Mouse (Mus musculus) ES-Bruce4 (cell line): Measurements from ENCODE around the gene Fsip2.

Source experiments
- CTCF ChIP-seq: IDR thresholded peaks from one replicate; pipeline ENCODE4 v1.8.1; 2011; ENCODE audit warnings: low read depth, low read length
- EP300 ChIP-seq: IDR thresholded peaks from 2 replicates; pipeline ENCODE4 v1.6.1; 2011; ENCODE audit warnings: low read depth, low read length; ENCODE audit not compliant: insufficient read depth
- POLR2A ChIP-seq: IDR thresholded peaks from one replicate; pipeline ENCODE4 v1.8.1; 2011; ENCODE audit warnings: low read length; ENCODE audit not compliant: insufficient read depth

DNA sequence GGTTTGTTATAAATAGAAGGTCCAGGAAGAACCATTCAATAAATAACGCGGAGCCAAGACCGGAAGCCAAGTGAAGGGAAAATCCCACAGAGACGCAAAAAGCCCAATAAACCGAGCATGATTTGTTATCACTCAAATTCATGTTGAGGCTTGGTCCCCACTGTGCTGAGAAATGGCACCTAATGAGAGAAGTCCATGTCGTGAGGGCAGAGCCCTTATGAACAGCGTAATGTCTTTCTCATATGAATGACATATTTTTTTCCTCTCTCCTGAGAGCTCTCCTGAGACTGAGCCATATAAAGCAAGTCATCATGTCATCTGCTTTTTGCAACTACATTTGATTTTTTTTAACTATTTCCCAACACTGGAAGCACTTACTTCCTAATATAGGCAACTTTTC is 82.4 kb downstream of the Fsip2 start:
- TF ChIP-seq EP300 (no peak), CTCF (no peak), POLR2A (no peak)
